Mouse (Mus musculus) neural tube, embryonic 11.5 days (tissue): ENCODE measurements around the gene Chchd3. TPM values are rescaled to one million over a fixed set of nuclear protein-coding genes. Genes with fewer than 3 reads are reported as not detected.

Source experiments
- ATAC-seq: fragments of 200-750 bp; cut with Nextera tagmentation; 2 replicates; pipeline ENCODE4 v1.8.0; 2017; ENCODE audit warnings: moderate number of reproducible peaks, mild to moderate bottlenecking, moderate TSS enrichment, moderate library complexity; ENCODE audit not compliant: insufficient read depth, low FRiP score, low TSS enrichment
- DNase-seq: peaks from one replicate; pipeline ENCODE4 v3.0.0-alpha.2; 2015; ENCODE audit warnings: low spot score
- H3K27ac ChIP-seq: fragments of 300-500 bp; sonication (generic); 2 replicates; pipeline ENCODE4 v1.5.1; 2014; ENCODE audit warnings: low read depth, mild to moderate bottlenecking, low read length
- H3K27me3 ChIP-seq: fragments of 300-500 bp; sonication (generic); 2 replicates; pipeline ENCODE4 v1.6.1; 2014; ENCODE audit warnings: mild to moderate bottlenecking, low read length, mixed read lengths; ENCODE audit not compliant: control insufficient read depth, insufficient read depth
- H3K36me3 ChIP-seq: fragments of 300-500 bp; sonication (generic); 2 replicates; pipeline ENCODE4 v1.6.1; 2014; ENCODE audit warnings: mild to moderate bottlenecking, low read length, moderate library complexity, mixed read lengths; ENCODE audit not compliant: control insufficient read depth, insufficient read depth
- H3K4me1 ChIP-seq: fragments of 300-500 bp; sonication (generic); 2 replicates; pipeline ENCODE4 v1.6.1; 2014; ENCODE audit warnings: low read length, mixed read lengths; ENCODE audit not compliant: control insufficient read depth, insufficient read depth
- H3K4me2 ChIP-seq: fragments of 300-500 bp; sonication (generic); 2 replicates; pipeline ENCODE4 v1.6.1; 2014; ENCODE audit warnings: low read depth, mild to moderate bottlenecking, moderate library complexity
- H3K4me3 ChIP-seq: fragments of 300-500 bp; sonication (generic); 2 replicates; pipeline ENCODE4 v1.5.1; 2014; ENCODE audit warnings: low read depth, low read length
- H3K9ac ChIP-seq: fragments of 300-500 bp; sonication (generic); 2 replicates; pipeline ENCODE4 v1.6.1; 2014; ENCODE audit warnings: mild to moderate bottlenecking, low read length
- H3K9me3 ChIP-seq: fragments of 300-500 bp; sonication (generic); 2 replicates; pipeline ENCODE4 v1.6.1; 2016; ENCODE audit warnings: low read length; ENCODE audit not compliant: control insufficient read depth
- WGBS: fragments of 180-500 bp; shearing (Covaris S2); extraction: QIAGEN DNeasy Blood & Tissue Kit; methylation state at CpG from one replicate; pipeline ENCODE4 v1.1.7; 2014; 5-methylcytosine and 5-hydroxymethylcytosine counted together
- polyA plus RNA-seq: library from polyadenylated mRNA; unstranded; fragments of >200 nt; fragmentation: Nextera tagmentation; extraction: Ambion mirVana; gene quantifications from 2 replicates; pipeline ENCODE4 v1.2.1, GENCODE M21; 2014

Chchd3 gene
- polyA plus RNA-seq, 1 experiment from 2014 or later = 126 TPM

DNA sequence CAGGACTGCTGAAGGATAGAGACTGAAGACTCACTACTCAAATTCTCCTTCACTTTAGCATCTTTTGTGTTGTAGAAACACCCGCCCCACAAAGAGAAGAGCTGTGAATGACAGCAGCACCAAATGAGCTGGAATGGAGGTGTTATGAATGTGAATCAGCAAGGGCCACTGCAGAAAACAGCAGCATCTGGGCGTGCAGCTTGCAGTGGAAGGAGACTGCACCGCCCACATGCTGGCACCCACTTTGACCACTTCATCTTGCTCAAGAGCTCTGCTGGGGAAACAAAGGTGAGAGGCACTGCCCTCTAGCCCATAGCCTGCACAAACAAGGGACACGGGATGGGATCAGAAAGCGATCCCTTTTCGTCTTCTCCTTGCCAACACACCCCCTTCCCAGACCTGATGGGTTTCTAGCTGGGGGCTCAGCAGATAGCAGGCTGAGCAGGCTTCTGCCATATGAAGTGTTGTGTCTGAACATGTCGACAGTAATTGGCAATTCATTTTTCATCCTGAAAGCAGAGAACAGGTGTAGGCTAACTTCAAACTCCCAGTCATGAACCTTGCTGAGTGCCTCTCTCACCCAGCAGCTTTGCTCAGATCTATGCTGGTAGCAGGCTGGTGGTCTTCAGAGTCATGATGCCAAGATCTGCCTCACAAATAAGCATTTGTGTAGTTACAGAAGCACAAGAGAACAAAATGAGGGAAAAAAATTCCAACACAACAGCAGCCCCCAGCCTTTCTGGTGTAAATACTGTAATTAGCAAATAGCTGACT lies 222.7 kb downstream of the Chchd3 start:
- Histone ChIP-seq H3K9ac (no peak overlapping the region), H3K4me2 (no peak overlapping the region), H3K36me3 (no peaks in the 10 kb centered on the region), H3K9me3 (no peaks in the 10 kb centered on the region), H3K27me3 (no peaks in the 10 kb centered on the region), H3K4me1 (no peaks in the 10 kb centered on the region), H3K27ac (no peak overlapping the region), H3K4me3 (no peak overlapping the region)
- DNase-seq (no peak), ATAC-seq (no peak)
- 68% methylated on average over 7 of the region's 7 CpGs for WGBS

DNA sequence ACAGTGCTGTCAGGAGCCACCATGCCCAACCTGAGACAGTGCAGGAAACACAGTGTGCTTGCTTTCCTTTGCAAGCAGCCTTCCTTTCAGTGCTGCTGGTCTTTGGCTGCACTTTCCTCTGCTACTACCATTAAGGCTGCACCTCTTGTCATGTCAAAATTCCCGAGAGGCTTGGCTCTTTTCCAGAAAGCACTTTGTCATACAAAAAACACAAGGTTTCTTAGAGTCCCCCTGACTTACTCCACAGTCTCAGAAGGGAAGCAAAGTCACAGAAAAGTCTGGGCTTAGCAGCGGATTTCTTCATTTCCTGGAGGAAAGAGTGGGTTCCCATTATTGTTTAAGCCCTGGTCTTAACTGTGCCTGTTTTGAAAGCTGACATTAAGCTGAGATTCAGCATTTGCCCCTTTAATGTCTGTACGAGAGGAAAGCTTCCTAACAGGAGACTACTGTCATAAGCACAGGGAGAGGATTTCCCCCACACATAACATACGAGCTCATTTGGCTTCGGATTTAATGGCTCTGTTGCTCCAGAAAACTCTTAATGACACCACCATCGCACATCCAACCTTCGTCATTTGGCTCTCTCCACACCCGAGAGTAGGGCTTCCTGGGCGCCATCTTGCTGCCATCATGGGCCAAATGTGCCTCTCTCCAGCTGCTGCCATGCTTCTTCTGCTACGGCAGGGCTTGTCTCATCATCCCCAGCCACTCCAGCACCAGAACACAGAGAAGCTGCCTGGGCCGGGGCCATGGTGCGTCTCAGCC lies 236.0 kb downstream of the Chchd3 start:
- ATAC-seq = no peak
- 83% methylated on average over 12 of the region's 12 CpGs for whole genome bisulfite sequencing

DNA sequence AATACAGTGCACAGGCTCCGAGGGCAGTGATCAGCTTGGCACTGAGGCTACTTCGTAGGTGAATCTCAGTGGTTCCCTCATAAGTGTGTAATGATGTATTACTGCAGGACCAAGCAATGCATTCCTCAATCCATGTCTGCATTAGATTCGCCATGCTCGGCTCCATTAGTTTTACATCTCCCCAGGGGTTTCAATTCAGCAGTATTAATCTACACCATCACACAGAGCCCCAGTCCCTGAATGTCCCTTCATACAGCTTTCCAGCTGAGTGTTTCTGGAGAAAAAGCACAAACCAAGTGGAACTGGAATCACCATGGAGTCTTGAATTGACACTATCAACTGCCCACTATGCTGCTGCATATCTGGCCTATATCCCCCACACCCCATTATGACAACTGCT lies 241.1 kb downstream of the Chchd3 start:
- ATAC-seq (no peak), DNase-seq (no peak)
- H3K27ac ChIP-seq = no peak overlapping the region
- H3K27me3 ChIP-seq = no peaks in the 10 kb centered on the region
- H3K9ac ChIP-seq = no peak overlapping the region
- H3K4me1 ChIP-seq = no peaks in the 10 kb centered on the region
- H3K4me3 ChIP-seq = no peak overlapping the region
- H3K9me3 ChIP-seq = no peaks in the 10 kb centered on the region
- 79% methylated on average over 4 of the region's 4 CpGs for WGBS
- no peak overlapping the region for H3K4me2 ChIP-seq
- H3K36me3 ChIP-seq = no peaks in the 10 kb centered on the region; the same call in 1 of the 2 replicates

More for the DNA sequence above, 236.0 kb downstream of the Chchd3 start:
- no peaks in the 10 kb centered on the region for H3K27me3 ChIP-seq
- H3K4me3 ChIP-seq = no peak overlapping the region
- H3K4me2 ChIP-seq = no peak overlapping the region
- H3K27ac ChIP-seq = no peak overlapping the region
- no peaks in the 10 kb centered on the region; the same call in 1 of the 2 replicates for H3K36me3 ChIP-seq
- no peak for DNase-seq
- H3K9ac ChIP-seq = no peak overlapping the region
- H3K9me3 ChIP-seq = no peaks in the 10 kb centered on the region
- no peaks in the 10 kb centered on the region for H3K4me1 ChIP-seq

DNA sequence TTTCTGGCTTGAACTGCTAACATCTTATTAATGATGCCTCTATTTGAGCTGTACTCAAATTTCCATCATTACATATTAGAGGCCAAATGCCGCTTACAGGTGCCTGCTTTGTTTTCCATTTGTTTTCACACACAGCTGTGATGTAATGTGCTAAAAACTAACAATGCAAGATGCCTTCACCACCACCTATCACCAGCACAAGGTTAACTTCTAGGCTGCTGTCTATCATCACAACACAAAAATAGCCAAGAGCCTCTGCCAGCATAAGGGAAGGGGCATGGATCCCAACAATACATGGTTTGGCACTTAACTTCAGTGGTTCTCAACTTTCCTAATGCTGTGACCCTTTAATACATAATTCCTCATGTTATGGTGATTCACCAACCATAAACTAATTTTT lies 251.3 kb downstream of the Chchd3 start:
- WGBS = 95% methylated on average over 1 of the region's 1 CpGs
- no peaks in the 10 kb centered on the region for H3K36me3 ChIP-seq
- H3K9me3 ChIP-seq = no peaks in the 10 kb centered on the region
- H3K4me1 ChIP-seq = no peaks in the 10 kb centered on the region
- DNase-seq (no peak), ATAC-seq (no peak)
- no peak overlapping the region for H3K9ac ChIP-seq
- H3K27me3 ChIP-seq = no peaks in the 10 kb centered on the region
- no peak overlapping the region for H3K4me2 ChIP-seq
- no peak overlapping the region for H3K4me3 ChIP-seq
- H3K27ac ChIP-seq = no peak overlapping the region

DNA sequence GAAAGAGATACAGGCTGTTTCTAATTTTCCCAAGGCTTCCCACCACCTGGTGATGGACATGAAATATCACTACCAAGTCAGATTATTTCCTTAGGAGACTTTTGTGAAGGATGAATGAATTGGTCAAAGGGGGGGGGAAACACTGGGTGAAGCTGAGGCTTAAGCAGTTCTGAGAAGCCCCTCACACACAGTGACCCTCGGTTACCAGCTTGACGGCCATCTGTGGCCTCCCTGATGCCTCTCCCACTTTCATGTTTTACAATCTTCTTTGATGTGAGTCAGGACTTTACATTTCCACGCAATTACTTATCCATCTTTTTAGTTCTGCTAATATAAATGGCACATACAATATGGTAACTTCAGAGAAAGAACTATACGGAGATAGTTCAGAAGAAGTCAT lies 252.3 kb downstream of the Chchd3 start:
- Histone ChIP-seq H3K9me3 (no peaks in the 10 kb centered on the region), H3K4me2 (no peak overlapping the region), H3K4me1 (no peaks in the 10 kb centered on the region), H3K36me3 (no peaks in the 10 kb centered on the region), H3K27me3 (no peaks in the 10 kb centered on the region), H3K4me3 (no peak overlapping the region), H3K27ac (no peak overlapping the region), H3K9ac (no peak overlapping the region)
- 38% methylated on average over 4 of the region's 4 CpGs for WGBS
- ATAC-seq (no peak), DNase-seq (no peak)

DNA sequence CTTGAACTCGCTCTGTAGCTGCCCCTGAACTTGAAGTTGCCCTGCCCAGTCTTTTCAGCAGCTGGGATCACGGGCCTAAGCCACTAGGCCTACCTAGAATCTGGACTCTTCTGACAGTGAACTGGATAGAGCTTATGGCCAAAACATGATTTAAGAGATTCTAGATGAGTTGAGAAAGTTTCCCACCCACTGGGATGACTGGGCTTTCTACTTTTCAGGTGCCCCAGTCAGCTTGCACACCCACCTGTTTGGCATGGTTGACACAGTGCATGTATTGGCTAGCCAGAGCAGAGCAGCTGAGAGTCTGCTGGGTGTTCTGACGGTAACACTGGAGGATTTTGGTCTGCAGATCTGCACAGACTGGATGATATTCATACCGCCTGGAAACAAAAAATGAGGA lies 256.4 kb downstream of the Chchd3 start:
- 96% methylated on average over 4 of the region's 4 CpGs for WGBS
- no peak overlapping the region for H3K4me2 ChIP-seq
- no peak overlapping the region for H3K27ac ChIP-seq
- H3K4me3 ChIP-seq = no peak overlapping the region
- ATAC-seq (no peak), DNase-seq (no peak)
- no peaks in the 10 kb centered on the region for H3K4me1 ChIP-seq
- H3K9ac ChIP-seq = no peak overlapping the region
- no peaks in the 10 kb centered on the region for H3K36me3 ChIP-seq
- no peaks in the 10 kb centered on the region for H3K27me3 ChIP-seq
- no peaks in the 10 kb centered on the region for H3K9me3 ChIP-seq

DNA sequence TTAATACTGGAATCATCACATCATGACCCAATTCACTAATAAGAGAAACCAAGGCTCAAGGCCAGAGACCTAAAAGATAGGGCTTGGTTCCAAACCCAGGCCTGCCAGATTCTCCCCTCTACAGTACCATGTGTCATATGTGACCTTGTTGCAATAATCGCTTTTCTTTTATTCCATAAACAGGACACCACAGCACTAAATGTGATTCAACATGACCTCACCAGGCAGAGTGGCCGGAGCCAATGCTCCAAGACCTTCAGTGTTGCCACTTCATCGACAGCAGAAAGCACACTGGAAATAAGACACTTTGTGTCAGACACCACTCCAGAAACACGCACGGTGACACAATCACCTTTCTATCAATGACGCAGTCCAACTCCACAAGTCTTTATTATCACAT lies 258.3 kb downstream of the Chchd3 start:
- Histone ChIP-seq H3K27me3 (no peaks in the 10 kb centered on the region), H3K4me1 (0 out of 2 replicates have a peak, but pooled peaks cover under 1% of the 10 kb centered on the region), H3K9me3 (no peaks in the 10 kb centered on the region), H3K9ac (no peak overlapping the region), H3K4me2 (no peak overlapping the region), H3K27ac (no peak overlapping the region), H3K36me3 (no peaks in the 10 kb centered on the region), H3K4me3 (no peak overlapping the region)
- WGBS = over 99% methylated on average over 6 of the region's 6 CpGs
- no peak for ATAC-seq
- DNase-seq = no peak

DNA sequence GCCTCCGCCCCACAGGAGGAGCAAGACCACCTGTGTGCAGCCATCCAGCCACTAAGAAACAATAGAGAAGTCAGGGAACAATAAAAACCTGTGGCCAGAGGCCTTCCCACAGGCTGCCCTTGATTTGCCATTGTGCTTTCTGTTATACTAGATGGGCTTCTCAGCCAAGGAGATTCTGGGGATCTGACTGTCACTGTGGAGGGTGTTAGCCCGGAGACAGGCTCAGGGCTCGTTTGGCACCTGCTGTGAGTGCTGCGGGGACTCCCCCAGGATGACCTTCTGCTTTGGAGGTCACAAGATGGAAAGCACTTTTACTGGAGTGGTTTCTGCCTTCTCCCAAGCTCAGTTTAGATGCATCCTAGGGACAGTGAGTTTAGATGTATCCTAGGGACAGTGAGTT lies 262.5 kb downstream of the Chchd3 start:
- Histone ChIP-seq H3K27me3 (no peaks in the 10 kb centered on the region), H3K27ac (no peak overlapping the region), H3K9ac (no peak overlapping the region), H3K4me3 (no peak overlapping the region), H3K4me2 (no peak overlapping the region), H3K4me1 (0 out of 2 replicates have a peak, but pooled peaks cover 3% of the 10 kb centered on the region), H3K36me3 (no peaks in the 10 kb centered on the region), H3K9me3 (no peaks in the 10 kb centered on the region)
- ATAC-seq (no peak), DNase-seq (no peak)
- WGBS = 6% methylated on average over 4 of the region's 4 CpGs
